Mouse (Mus musculus) liver, embryonic 16.5 days (tissue): ENCODE measurements at regions not wholly inside any gene's neighbourhood (a gene's known extent, or its start where the extent isn't known, plus 50 kb on each side); places are given as distances from the start of the nearest gene placed in this dataset.

ENCODE experiments used
- ATAC-seq: fragments of 200-750 bp; cut with Nextera tagmentation; 2 replicates; pipeline ENCODE4 v1.8.0; 2017; ENCODE audit warnings: low read depth, mild to moderate bottlenecking, moderate number of reproducible peaks, moderate library complexity
- H3K27ac ChIP-seq: fragments of 300-500 bp; sonication (generic); 2 replicates; pipeline ENCODE4 v1.5.1; 2014; ENCODE audit warnings: mild to moderate bottlenecking, low read length
- H3K27me3 ChIP-seq: fragments of 300-500 bp; sonication (generic); 2 replicates; pipeline ENCODE4 v1.6.1; 2014; ENCODE audit warnings: low read depth, low read length, mixed read lengths; ENCODE audit not compliant: control insufficient read depth, insufficient read depth
- H3K36me3 ChIP-seq: fragments of 300-500 bp; sonication (generic); 2 replicates; pipeline ENCODE4 v1.6.1; 2014; ENCODE audit warnings: mild to moderate bottlenecking; ENCODE audit not compliant: control insufficient read depth, insufficient read depth
- H3K4me1 ChIP-seq: fragments of 300-500 bp; sonication (generic); 2 replicates; pipeline ENCODE4 v1.6.1; 2014; ENCODE audit warnings: low read depth, low read length, mixed read lengths; ENCODE audit not compliant: control insufficient read depth
- H3K4me2 ChIP-seq: fragments of 300-500 bp; sonication (generic); 2 replicates; pipeline ENCODE4 v1.6.1; 2014; ENCODE audit warnings: low read depth, low read length, mixed read lengths
- H3K4me3 ChIP-seq: fragments of 300-500 bp; sonication (generic); 2 replicates; pipeline ENCODE4 v1.5.1; 2014; ENCODE audit warnings: low read depth, mild to moderate bottlenecking, low read length
- H3K9ac ChIP-seq: fragments of 300-500 bp; sonication (generic); 2 replicates; pipeline ENCODE4 v1.6.1; 2014; ENCODE audit warnings: low read depth, low read length
- H3K9me3 ChIP-seq: fragments of 300-500 bp; sonication (generic); replicated peaks from 2 replicates; pipeline ENCODE4 v1.6.1; 2016; ENCODE audit warnings: low read length; ENCODE audit not compliant: control insufficient read depth
- WGBS: fragments of 180-500 bp; shearing (Covaris S2); extraction: QIAGEN DNeasy Blood & Tissue Kit; methylation state at CpG from one replicate; pipeline ENCODE4 v1.1.7; 2014; ENCODE audit not compliant: insufficient replicate concordance; 5-methylcytosine and 5-hydroxymethylcytosine counted together

GRCm38 (mm10) chr1:41271111-41271730 is 465.8 kb downstream of the Tmem182 start:
- ATAC-seq, result no peak
- WGBS, result 35% methylated on average over 4 of the region's 4 CpGs

GRCm38 (mm10) chr1:41274573-41275270 is 469.3 kb downstream of the Tmem182 start:
- Histone ChIP-seq H3K9ac (no peak overlapping the region), H3K36me3 (no peaks in the 10 kb centered on the region), H3K4me3 (no peak overlapping the region), H3K4me2 (no peak overlapping the region), H3K27me3 (no peaks in the 10 kb centered on the region), H3K27ac (no peak overlapping the region), H3K9me3 (no peaks in the 10 kb centered on the region), H3K4me1 (no peaks in the 10 kb centered on the region)
- 10% methylated on average over 10 of the region's 10 CpGs for WGBS
- ATAC-seq, result no peak

More at GRCm38 (mm10) chr1:41271111-41271730, 465.8 kb downstream of the Tmem182 start:
- no peaks in the 10 kb centered on the region for H3K36me3 ChIP-seq
- no peak overlapping the region for H3K4me3 ChIP-seq
- no peak overlapping the region for H3K9ac ChIP-seq
- H3K9me3 ChIP-seq, result no peaks in the 10 kb centered on the region
- no peaks in the 10 kb centered on the region for H3K4me1 ChIP-seq
- no peak overlapping the region for H3K27ac ChIP-seq
- no peak overlapping the region for H3K4me2 ChIP-seq
- no peaks in the 10 kb centered on the region for H3K27me3 ChIP-seq

GRCm38 (mm10) chr1:41275271-41275624 is 469.8 kb downstream of the Tmem182 start:
- Histone ChIP-seq H3K27ac (no peak overlapping the region), H3K4me2 (no peak overlapping the region), H3K4me1 (no peaks in the 10 kb centered on the region), H3K9me3 (no peaks in the 10 kb centered on the region), H3K4me3 (no peak overlapping the region), H3K9ac (no peak overlapping the region), H3K27me3 (no peaks in the 10 kb centered on the region), H3K36me3 (no peaks in the 10 kb centered on the region)
- WGBS, result 15% methylated on average over 8 of the region's 8 CpGs
- ATAC-seq, result no peak

GRCm38 (mm10) chr1:41275642-41276041 is 470.2 kb downstream of the Tmem182 start:
- Histone ChIP-seq H3K27ac (no peak overlapping the region), H3K36me3 (no peaks in the 10 kb centered on the region), H3K9ac (no peak overlapping the region), H3K9me3 (no peaks in the 10 kb centered on the region), H3K4me3 (no peak overlapping the region), H3K4me1 (no peaks in the 10 kb centered on the region), H3K4me2 (no peak overlapping the region), H3K27me3 (no peaks in the 10 kb centered on the region)
- no peak for ATAC-seq
- WGBS, result 31% methylated on average over 6 of the region's 6 CpGs

- H3K36me3 ChIP-seq, result no peaks in the 10 kb centered on the region
- 49% methylated on average over 6 of the region's 6 CpGs for WGBS
- ATAC-seq, result no peak
- no peaks in the 10 kb centered on the region for H3K4me1 ChIP-seq
- no peak overlapping the region for H3K4me2 ChIP-seq
- H3K27ac ChIP-seq, result no peak overlapping the region
- no peak overlapping the region for H3K4me3 ChIP-seq
- no peaks in the 10 kb centered on the region for H3K9me3 ChIP-seq
- no peak overlapping the region for H3K9ac ChIP-seq
- no peaks in the 10 kb centered on the region for H3K27me3 ChIP-seq
Observed at GRCm38 (mm10) chr1:41276303-41276702, 470.9 kb downstream of the Tmem182 start.

GRCm38 (mm10) chr1:41285221-41285620 is 479.8 kb downstream of the Tmem182 start:
- H3K9ac ChIP-seq, result no peak overlapping the region
- H3K4me3 ChIP-seq, result no peak overlapping the region
- no peaks in the 10 kb centered on the region for H3K36me3 ChIP-seq
- no peaks in the 10 kb centered on the region for H3K27me3 ChIP-seq
- no peak for ATAC-seq
- no peaks in the 10 kb centered on the region; the same call in 1 of the 2 replicates for H3K9me3 ChIP-seq
- H3K27ac ChIP-seq, result no peak overlapping the region
- 66% methylated on average over 9 of the region's 9 CpGs for WGBS
- H3K4me2 ChIP-seq, result no peak overlapping the region
- no peaks in the 10 kb centered on the region for H3K4me1 ChIP-seq

- Histone ChIP-seq H3K4me1 (no peaks in the 10 kb centered on the region), H3K36me3 (no peaks in the 10 kb centered on the region), H3K4me2 (no peak overlapping the region), H3K9ac (no peak overlapping the region), H3K4me3 (no peak overlapping the region), H3K27ac (no peak overlapping the region), H3K27me3 (no peaks in the 10 kb centered on the region), H3K9me3 (no peaks in the 10 kb centered on the region; the same call in 1 of the 2 replicates)
- ATAC-seq, result no peak
- WGBS, result 71% methylated on average over 9 of the region's 9 CpGs
Observed at GRCm38 (mm10) chr1:41286221-41286620, 480.8 kb downstream of the Tmem182 start.

- no peak overlapping the region for H3K4me2 ChIP-seq
- no peaks in the 10 kb centered on the region for H3K36me3 ChIP-seq
- no peak for ATAC-seq
- 35% methylated on average over 3 of the region's 3 CpGs for WGBS
- H3K4me1 ChIP-seq, result no peaks in the 10 kb centered on the region
- H3K9ac ChIP-seq, result no peak overlapping the region
- no peaks in the 10 kb centered on the region for H3K9me3 ChIP-seq
- H3K27me3 ChIP-seq, result no peaks in the 10 kb centered on the region
- no peak overlapping the region for H3K4me3 ChIP-seq
- H3K27ac ChIP-seq, result no peak overlapping the region
Observed at GRCm38 (mm10) chr1:41326861-41327480, 521.6 kb downstream of the Tmem182 start.
